Mouse (Mus musculus) heart, adult 2 months (tissue): ENCODE data around the gene Rtn4ip1. TPM values are rescaled to one million over a fixed set of nuclear protein-coding genes. Genes with fewer than 3 reads are reported as not detected.
A peak's percentile ranks its signal among the peaks of the same experiment; 100 is the strongest.

ENCODE experiments used
- DNase-seq, 2 experiments: peaks; one replicate each; pipeline ENCODE4 v3.0.0; 2021
- H3K27ac ChIP-seq: fragments of 200-600 bp; 2 replicates; pipeline ENCODE4 v1.8.1; 2022
- H3K27me3 ChIP-seq: fragments of 200-500 bp; 2 replicates; pipeline ENCODE4 v1.6.1; 2012; ENCODE audit warnings: mild to moderate bottlenecking, low read length, inconsistent platforms, mixed read lengths; ENCODE audit not compliant: control insufficient read depth, insufficient read depth
- H3K36me3 ChIP-seq: fragments of 200-500 bp; 2 replicates; pipeline ENCODE4 v1.6.1; 2012; ENCODE audit warnings: low read length, inconsistent platforms; ENCODE audit not compliant: control insufficient read depth, insufficient read depth
- H3K4me1 ChIP-seq: fragments of 200-500 bp; 2 replicates; pipeline ENCODE4 v1.6.1; 2011; ENCODE audit warnings: low read length; ENCODE audit not compliant: control insufficient read depth, insufficient read depth
- H3K4me3 ChIP-seq: fragments of 200-600 bp; 2 replicates; pipeline ENCODE4 v1.8.1; 2022
- H3K79me2 ChIP-seq: fragments of 200-500 bp; replicated peaks from 2 replicates; pipeline ENCODE4 v1.6.1; 2012; ENCODE audit warnings: mild to moderate bottlenecking, inconsistent platforms, low read length, moderate library complexity, mixed read lengths; ENCODE audit not compliant: control insufficient read depth, insufficient read depth
- H3K9ac ChIP-seq: fragments of 200-500 bp; 2 replicates; pipeline ENCODE4 v1.6.1; 2012; ENCODE audit warnings: low read depth, mild to moderate bottlenecking, control low read depth, inconsistent platforms, low read length, mixed read lengths
- CTCF ChIP-seq: fragments of 200-600 bp; IDR thresholded peaks from 2 replicates; pipeline ENCODE4 v1.8.1; 2022; ENCODE audit warnings: antibody characterized with exemption, mild to moderate bottlenecking, moderate library complexity
- EP300 ChIP-seq: fragments of 200-500 bp; IDR thresholded peaks from 2 replicates; pipeline ENCODE4 v1.6.1; 2011; ENCODE audit warnings: low read depth, low read length, control low read depth; ENCODE audit not compliant: insufficient read depth
- POLR2A ChIP-seq: fragments of 200-500 bp; IDR thresholded peaks from 2 replicates; pipeline ENCODE4 v1.6.1; 2011; ENCODE audit warnings: mild to moderate bottlenecking, low read depth, low read length, control low read depth; ENCODE audit not compliant: insufficient read depth
- WGBS: fragments of 180-500 bp; shearing (Covaris S2); methylation state at CpG from one replicate; pipeline ENCODE4 v1.1.7; 2018; 5-methylcytosine and 5-hydroxymethylcytosine counted together
- intact Hi-C: fragments of 180-260 bp; cut with DNase I; formaldehyde crosslinking; loops from one replicate; pipeline ENCODE4 v1.15.1; 2025
- long read RNA-seq: library from polyadenylated mRNA; stranded (forward); transcript quantifications from one replicate; pipeline ENCODE4 v2.0.0, GENCODE M21; 2021
- polyA plus RNA-seq: library from polyadenylated mRNA; depleted of rRNA; stranded (reverse); fragments of >200 nt; gene quantifications from 2 replicates; pipeline ENCODE4 v1.2.3, GENCODE M21; 2012; rRNA removed
- total RNA-seq, 2 experiments: library from RNA; stranded (reverse); gene quantifications; 2 replicates each; pipeline ENCODE4 v1.2.3; 2021

The Rtn4ip1 gene
- total RNA-seq (10 to 100 TPM; 66.4 to 66.9 TPM), polyA plus RNA-seq (47.7 and 89.8 TPM in 2 replicates)
- long read RNA-seq, transcript Rtn4ip1-201 (9 exons, 2,981 nt) = major isoform, 156 of 179 reads
- long read RNA-seq, partial matches to known transcripts = 7 of 179 reads
- long read RNA-seq, other reads (novel, unspliced or antisense) = 16 of 179 reads

DNA sequence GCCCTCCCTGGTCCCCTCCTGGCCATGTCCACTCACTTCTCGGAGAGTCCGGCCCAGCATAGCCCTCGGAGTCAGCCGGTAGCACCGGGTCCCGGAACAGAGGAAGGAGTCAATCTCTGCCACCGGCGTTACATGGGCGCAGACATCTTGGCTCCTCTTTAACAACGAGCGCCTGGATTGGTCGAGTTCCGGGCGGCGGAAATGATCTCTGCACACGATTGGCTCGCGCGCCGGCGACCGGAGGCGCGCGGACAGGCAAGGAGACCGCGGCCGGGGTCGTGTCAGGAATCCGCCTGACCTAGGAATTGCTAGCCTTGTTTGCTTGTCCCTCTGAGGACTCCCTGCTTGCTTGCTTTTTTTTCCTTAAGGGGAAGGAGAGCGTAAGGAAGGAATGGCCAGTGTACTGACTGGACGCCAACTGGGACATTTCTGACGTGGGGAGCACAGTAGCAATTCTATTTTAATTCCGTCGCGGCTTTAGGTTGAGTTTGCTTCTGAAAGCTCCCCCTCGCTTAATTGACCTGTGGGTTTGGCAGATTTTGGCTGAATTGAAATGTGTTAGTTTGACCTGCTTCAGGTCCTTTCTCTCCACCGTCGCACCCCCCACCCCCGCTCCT is at the start of gene Rtn4ip1, which contains the start of gene Qrsl1:
Gene Rtn4ip1, plus strand, starts transcription at position 230 of the 617 bp plus-strand sequence.
Gene Qrsl1, minus strand, starts transcription at position 168 of the 617 bp plus-strand sequence.
- H3K27me3 ChIP-seq = no peaks in the 10 kb centered on the region
- peak; percentile 95 for DNase-seq
- H3K9ac ChIP-seq = peak within 1 kb of the TSS; percentile 83
- peak within 1 kb of the TSS; percentile 79 for H3K4me3 ChIP-seq
- no peaks in the 10 kb centered on the region for H3K36me3 ChIP-seq
- peak within 1 kb of the TSS; percentile 91 for H3K27ac ChIP-seq
- H3K4me1 ChIP-seq = peaks cover 1% of the 10 kb centered on the region; the same call in 1 of the 2 replicates
- intact Hi-C loops = loop anchor here (1.0 kb wide), 1 partner anchor 361 kb away; the partner anchor contains the start of gene 1700021F05Rik
- TF ChIP-seq POLR2A = peak; percentile 65
- TF ChIP-seq EP300 = no peak
- TF ChIP-seq CTCF = no peak
- under 1% methylated on average over 40 of the region's 40 CpGs for WGBS
- H3K79me2 ChIP-seq = no peaks in the 10 kb centered on the region

DNA sequence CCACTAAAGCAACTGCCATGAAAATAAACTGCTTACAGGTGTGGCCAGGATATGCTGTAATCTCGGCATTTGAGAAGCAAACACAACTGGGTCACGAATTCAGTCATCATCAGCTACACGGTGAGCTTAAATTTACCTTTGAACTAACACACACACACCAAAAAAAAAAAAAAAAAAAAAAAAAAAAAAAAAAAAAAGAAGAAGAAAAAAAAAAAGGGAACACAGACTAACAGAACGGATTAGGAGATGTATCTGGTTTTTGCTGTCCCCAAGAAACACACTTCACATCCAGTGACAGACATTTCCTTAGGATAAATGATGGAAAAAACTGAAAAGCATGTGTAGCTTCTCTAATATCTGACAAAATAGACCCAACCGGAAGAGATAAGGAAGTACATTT is 49.7 kb upstream of the Rtn4ip1 start:
- H3K79me2 ChIP-seq = no peaks in the 10 kb centered on the region
- TF ChIP-seq EP300 (no peak), POLR2A (no peak), CTCF (no peak)
- 64% methylated on average over 5 of the region's 5 CpGs for WGBS
- intact Hi-C loops = no loop called here
- H3K27me3 ChIP-seq = no peaks in the 10 kb centered on the region
- no peaks in the 10 kb centered on the region for H3K36me3 ChIP-seq
- no peak overlapping the region for H3K9ac ChIP-seq
- H3K27ac ChIP-seq = no peak overlapping the region
- DNase-seq = no peak
- no peak overlapping the region for H3K4me3 ChIP-seq
- H3K4me1 ChIP-seq = no peaks in the 10 kb centered on the region

DNA sequence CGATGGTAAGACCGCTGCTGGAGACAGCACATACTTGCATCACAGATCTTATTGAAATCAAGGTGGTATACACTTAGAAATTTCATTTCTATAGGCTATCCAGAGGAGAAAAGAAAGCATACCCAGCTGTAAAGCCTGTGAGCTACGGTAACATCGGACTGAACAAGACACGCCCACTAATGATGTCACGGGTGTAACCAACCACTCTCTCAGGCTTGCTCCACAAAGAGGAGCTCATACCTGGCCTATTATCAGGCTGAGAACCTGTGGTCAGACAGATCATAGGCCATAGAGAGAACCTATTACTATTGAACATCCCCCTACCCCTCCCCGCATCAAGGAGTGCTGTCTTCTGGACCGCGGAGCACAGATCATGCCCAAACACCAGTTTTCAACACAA is 45.7 kb upstream of the Rtn4ip1 start:
- Histone ChIP-seq H3K9ac (no peak overlapping the region), H3K79me2 (no peaks in the 10 kb centered on the region), H3K27ac (no peak overlapping the region), H3K27me3 (no peaks in the 10 kb centered on the region), H3K4me3 (no peak overlapping the region), H3K36me3 (no peaks in the 10 kb centered on the region), H3K4me1 (no peaks in the 10 kb centered on the region)
- 92% methylated on average over 9 of the region's 9 CpGs for WGBS
- no peak for TF ChIP-seq EP300
- no peak for TF ChIP-seq CTCF
- no peak for TF ChIP-seq POLR2A
- no peak for DNase-seq
- intact Hi-C loops = no loop called here

DNA sequence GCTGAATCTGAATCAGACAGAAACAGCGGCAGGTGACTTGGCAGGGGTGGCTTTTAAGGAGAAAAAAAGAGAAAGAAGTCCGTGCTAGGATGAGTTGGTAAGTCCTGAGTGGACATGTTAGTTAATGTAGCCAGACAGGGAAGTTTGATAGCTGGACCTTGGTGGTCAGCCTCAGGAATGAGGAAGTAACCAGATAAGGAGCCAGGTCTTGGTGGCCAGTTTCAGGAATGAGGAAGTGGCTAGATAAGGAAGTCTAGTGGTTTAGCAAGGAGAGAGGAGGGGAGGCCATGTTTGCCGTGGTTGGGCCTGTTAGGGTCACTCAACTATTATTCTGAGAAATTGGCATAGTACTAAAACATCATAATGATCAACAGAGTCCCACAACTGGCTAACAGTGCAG is 45.3 kb upstream of the Rtn4ip1 start:
- Histone ChIP-seq H3K27ac (no peak overlapping the region), H3K36me3 (no peaks in the 10 kb centered on the region), H3K4me1 (no peaks in the 10 kb centered on the region), H3K4me3 (no peak overlapping the region), H3K27me3 (no peaks in the 10 kb centered on the region), H3K9ac (no peak overlapping the region), H3K79me2 (no peaks in the 10 kb centered on the region)
- 63% methylated on average over 3 of the region's 3 CpGs for WGBS
- peak in 1 of 2 experiments; percentile 8 for DNase-seq
- intact Hi-C loops = no loop called here
- no peak for TF ChIP-seq CTCF
- TF ChIP-seq POLR2A = no peak
- no peak for TF ChIP-seq EP300

DNA sequence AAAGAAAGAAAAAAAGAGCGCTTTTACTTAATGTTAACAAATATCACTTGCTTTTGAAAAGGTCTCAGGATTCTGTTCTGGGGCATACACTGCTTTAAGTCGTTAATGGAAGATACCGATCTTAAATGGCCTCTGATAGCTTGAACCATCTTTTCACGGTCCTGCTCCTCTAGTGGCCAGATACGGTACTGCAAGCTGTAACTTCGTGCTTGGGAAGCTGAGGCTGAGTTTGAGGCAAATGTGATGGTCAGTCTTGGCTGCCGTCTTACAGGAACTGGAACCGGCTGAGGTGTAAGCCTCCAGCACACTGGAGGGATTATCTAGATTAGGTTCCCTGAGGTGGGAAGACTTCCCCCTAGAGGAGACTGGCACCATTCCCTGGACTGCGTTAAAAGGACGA is 30.9 kb upstream of the Rtn4ip1 start:
- H3K4me1 ChIP-seq = no peaks in the 10 kb centered on the region
- no peaks in the 10 kb centered on the region for H3K79me2 ChIP-seq
- H3K9ac ChIP-seq = no peak overlapping the region
- H3K36me3 ChIP-seq = no peaks in the 10 kb centered on the region
- TF ChIP-seq EP300 (0 out of 2 replicates have a peak, but pooled peaks have one; percentile 7), POLR2A (no peak), CTCF (peak; percentile 96)
- no peaks in the 10 kb centered on the region for H3K27me3 ChIP-seq
- intact Hi-C loops = loop anchor here (1.0 kb wide), 1 partner anchor 295 kb away; no protein-coding TSS in a partner anchor
- DNase-seq = peak in 1 of 2 experiments; percentile 36
- 64% methylated on average over 10 of the region's 10 CpGs for WGBS
- H3K4me3 ChIP-seq = no peak overlapping the region
- no peak overlapping the region for H3K27ac ChIP-seq

DNA sequence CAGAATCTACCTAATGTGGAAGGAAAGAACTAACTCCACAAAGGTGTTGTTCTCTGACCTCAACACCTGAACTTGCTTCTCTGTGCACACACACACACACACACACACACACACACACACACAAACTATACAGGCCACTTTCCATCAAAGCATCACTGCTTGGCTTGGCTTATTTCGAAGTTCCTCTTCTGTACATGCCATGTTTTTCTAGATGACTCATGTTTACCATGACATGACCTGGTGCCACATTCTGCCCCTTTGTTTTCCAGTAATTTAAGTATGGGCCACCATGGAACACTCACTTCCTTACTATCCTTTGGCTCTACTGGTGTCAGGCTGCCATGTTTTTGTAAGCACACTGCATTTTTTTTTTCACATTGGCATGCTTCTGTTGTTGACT is 30.1 kb upstream of the Rtn4ip1 start:
- no peaks in the 10 kb centered on the region for H3K27me3 ChIP-seq
- no peak overlapping the region for H3K9ac ChIP-seq
- H3K4me1 ChIP-seq = no peaks in the 10 kb centered on the region
- no peaks in the 10 kb centered on the region for H3K36me3 ChIP-seq
- intact Hi-C loops = no loop called here
- WGBS = 96% methylated on average over 1 of the region's 1 CpGs
- H3K27ac ChIP-seq = no peak overlapping the region
- TF ChIP-seq POLR2A = no peak
- TF ChIP-seq CTCF = no peak
- TF ChIP-seq EP300 = no peak
- H3K79me2 ChIP-seq = no peaks in the 10 kb centered on the region
- no peak for DNase-seq
- H3K4me3 ChIP-seq = no peak overlapping the region
